Mouse (Mus musculus) cerebellum, adult 8-10 months (tissue): ENCODE measurements around the gene Gm16503.
"Not testable (repeated sequence)": the region's sequence is repeated elsewhere in the genome, so short reads cannot be mapped to it uniquely, and the experiment has no call there.

Source experiments
- DNase-seq: peaks from one replicate; pipeline ENCODE4 v3.0.0; 2022

The Gm16503 gene

GRCm38 (mm10) chr4:147539918-147540317 is at the start of gene Gm16503:
TSS of gene Gm16503 (plus strand) at chr4:147540218.
- not testable (repeated sequence) for DNase-seq

GRCm38 (mm10) chr4:147492117-147492516 is 47.9 kb upstream of the Gm16503 start, which contains the start of gene Zfp982:
TSS of gene Zfp982 (plus strand) at chr4:147492417.
- not testable (repeated sequence) for DNase-seq

GRCm38 (mm10) chr4:147498772-147499613 is 41.0 kb upstream of the Gm16503 start:
- not testable (repeated sequence) for DNase-seq

GRCm38 (mm10) chr4:147509174-147509573 is 30.8 kb upstream of the Gm16503 start:
- no peak for DNase-seq

- no peak for DNase-seq
Measured at GRCm38 (mm10) chr4:147518981-147519380, 21.0 kb upstream of the Gm16503 start.

- DNase-seq = no peak
Measured at GRCm38 (mm10) chr4:147520100-147520499, 19.9 kb upstream of the Gm16503 start.

GRCm38 (mm10) chr4:147525125-147525524 is 14.9 kb upstream of the Gm16503 start:
- no peak for DNase-seq

- no peak for DNase-seq
Measured at GRCm38 (mm10) chr4:147530366-147530765, 9.7 kb upstream of the Gm16503 start.

GRCm38 (mm10) chr4:147535916-147536315 is 4.1 kb upstream of the Gm16503 start:
- not testable (repeated sequence) for DNase-seq

- DNase-seq = no peak
Measured at GRCm38 (mm10) chr4:147537702-147538101, 2.3 kb upstream of the Gm16503 start.

GRCm38 (mm10) chr4:147541105-147541504 is 1.1 kb downstream of the Gm16503 start:
- no peak for DNase-seq

GRCm38 (mm10) chr4:147553071-147553470 is 13.1 kb downstream of the Gm16503 start, which contains the start of gene Zfp985:
TSS of gene Zfp985 (plus strand) at chr4:147553277.
- DNase-seq = not testable (repeated sequence)

- not testable (repeated sequence) for DNase-seq
Measured at GRCm38 (mm10) chr4:147554361-147554760, 14.3 kb downstream of the Gm16503 start.

- DNase-seq = not testable (repeated sequence)
Measured at GRCm38 (mm10) chr4:147556921-147557320, 16.9 kb downstream of the Gm16503 start.

- DNase-seq = not testable (repeated sequence)
Measured at GRCm38 (mm10) chr4:147558011-147558410, 18.0 kb downstream of the Gm16503 start.

GRCm38 (mm10) chr4:147559096-147559495 is 19.1 kb downstream of the Gm16503 start:
- DNase-seq = not testable (repeated sequence)

- no peak for DNase-seq
Measured at GRCm38 (mm10) chr4:147565426-147566220, 25.6 kb downstream of the Gm16503 start.

GRCm38 (mm10) chr4:147571156-147571555 is 31.1 kb downstream of the Gm16503 start:
- DNase-seq = not testable (repeated sequence)

- not testable (repeated sequence) for DNase-seq
Measured at GRCm38 (mm10) chr4:147579371-147579770, 39.4 kb downstream of the Gm16503 start.

- DNase-seq = no peak
Measured at GRCm38 (mm10) chr4:147586511-147587473, 46.8 kb downstream of the Gm16503 start.
